Mouse (Mus musculus): ENCODE results near the gene Npnt.

Npnt gene

DNA sequence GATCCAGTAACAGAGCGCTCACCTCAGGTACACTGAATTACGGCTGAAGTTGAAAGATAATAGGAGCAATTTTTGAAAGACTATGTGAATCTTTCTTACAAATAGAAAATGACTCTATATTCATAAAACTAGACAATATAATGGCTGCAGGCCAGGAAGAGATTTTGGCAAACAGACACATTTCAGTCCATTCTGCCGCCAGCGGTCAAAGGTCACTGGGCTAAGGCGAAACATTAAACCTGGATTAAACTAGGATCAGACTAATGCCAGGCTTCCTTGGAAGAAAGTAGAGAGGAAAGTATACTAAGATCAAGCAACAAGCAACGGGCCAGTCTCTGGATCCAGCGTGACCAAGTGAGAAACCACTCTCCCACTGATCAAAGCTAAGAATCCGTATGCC is 11.1 kb downstream of the Npnt start:
- no peak for DNase-seq (ENCODE audit: low spot score)

DNA sequence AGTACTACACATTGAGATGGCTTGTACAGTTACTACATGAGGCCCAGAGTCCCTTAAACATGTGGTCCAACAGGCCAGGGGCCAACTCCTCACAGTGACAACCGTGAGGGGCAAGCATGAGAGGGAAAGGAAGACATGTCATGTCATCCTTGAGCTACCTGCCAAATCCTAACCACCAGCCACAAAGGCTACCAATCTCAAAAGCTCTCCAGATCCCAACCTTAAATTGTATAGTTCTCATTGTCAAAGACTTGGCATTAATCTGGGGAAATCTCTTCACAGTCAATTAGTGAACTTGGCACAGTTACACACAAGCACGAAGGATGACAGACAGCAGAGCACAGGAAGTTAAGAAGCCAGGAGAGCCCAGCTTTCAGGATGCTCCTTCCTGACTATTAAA is 15.4 kb downstream of the Npnt start:
- DNase-seq (ENCODE audit: low spot score): no peak

DNA sequence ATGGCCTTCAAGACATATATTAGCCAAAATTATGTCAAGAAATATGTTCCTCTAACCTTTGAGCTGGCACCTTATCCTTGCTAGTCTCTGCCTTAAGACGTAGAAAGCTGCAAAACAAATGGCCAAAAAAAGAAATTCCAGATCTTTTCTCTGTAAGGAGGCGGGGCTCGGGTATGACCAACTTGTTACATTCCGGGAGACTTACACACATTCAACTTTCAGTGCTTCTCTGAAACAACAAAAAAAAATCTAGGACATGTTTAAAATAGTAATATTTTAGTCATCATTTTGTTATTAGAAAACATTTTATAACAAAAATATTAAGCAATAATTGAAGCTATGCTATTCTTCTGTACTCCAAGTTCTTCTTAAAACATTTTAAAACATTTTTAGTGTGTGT is 18.6 kb downstream of the Npnt start:
- no peak for DNase-seq (ENCODE audit: low spot score)

DNA sequence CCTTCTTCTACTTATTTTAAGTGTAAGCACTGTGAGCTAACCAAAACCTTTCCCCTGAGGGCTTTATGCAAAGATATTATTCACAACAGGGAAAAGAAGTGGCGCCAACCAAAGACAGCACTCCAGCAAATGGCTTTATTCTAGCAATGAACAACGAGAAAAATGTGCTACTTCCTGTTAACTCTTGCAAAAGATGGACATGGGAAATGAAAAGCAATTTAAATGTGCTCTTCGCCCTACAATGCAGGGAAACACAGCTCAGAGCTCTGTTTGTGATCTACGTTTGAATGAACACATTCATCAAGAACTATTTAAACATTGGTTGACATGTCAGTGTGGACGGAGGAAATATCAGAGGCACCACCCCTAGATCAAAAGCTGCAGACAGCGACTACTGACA is 20.2 kb downstream of the Npnt start:
- no peak for DNase-seq (ENCODE audit: low spot score)

DNA sequence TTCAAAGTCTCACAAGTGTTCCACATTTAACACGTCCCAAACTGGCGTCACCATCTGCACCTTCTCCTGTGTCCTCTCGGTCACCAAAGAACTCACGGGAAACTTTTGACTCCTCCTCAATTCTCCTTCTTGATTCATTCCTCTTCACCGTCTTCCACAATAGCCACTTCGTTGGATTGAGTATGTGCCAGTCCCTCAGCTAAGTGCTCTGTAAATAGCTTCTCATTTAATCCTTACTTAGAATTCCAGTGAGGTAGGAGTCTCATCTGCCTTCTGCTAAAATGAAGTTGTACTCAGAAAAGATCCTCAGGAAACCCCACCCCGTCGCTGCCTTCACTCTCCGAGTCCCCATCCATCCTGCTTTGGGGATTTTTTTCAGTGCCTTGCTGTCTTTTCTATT is 21.9 kb downstream of the Npnt start:
- no peak for DNase-seq (ENCODE audit: low spot score)

DNA sequence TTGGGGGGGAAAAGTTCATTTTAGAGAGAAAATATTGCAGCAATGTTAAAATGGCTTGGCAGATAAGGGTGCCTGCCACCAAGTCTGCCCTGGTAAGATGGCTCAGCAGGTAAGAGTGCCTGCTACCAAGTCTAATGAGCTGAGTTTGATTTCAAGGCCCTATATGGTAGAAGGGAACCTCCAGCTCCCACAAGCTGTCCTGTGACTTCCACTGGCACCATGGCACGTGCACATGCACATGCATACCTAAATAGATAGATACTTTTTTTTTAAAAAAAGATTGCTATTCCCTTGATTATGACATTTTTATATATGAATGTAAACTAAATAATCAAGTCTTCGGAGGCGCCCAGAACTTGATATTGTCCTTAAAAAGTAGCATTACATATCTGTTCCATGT is 30.3 kb downstream of the Npnt start:
- DNase-seq (ENCODE audit: low spot score): no peak

DNA sequence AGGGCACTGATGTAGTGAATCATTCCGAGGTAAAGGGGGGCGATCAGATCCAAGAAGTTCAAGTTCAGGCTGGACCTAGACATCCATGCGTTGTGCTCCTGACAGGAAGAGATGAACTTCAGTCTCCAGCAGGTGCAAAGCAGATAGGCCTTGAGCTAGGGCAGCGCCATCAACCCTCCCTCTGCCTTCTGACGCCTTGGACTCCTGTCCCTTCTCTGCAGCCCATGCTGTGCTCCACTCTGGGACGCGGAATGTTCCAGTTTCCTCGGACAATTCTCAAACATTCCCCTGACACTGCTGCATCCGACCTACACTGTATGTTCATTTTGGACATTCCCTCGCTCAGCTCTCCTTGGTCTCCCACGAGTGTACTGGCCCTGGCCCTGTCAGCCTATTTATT is 30.9 kb downstream of the Npnt start:
- DNase-seq (ENCODE audit: low spot score): no peak

DNA sequence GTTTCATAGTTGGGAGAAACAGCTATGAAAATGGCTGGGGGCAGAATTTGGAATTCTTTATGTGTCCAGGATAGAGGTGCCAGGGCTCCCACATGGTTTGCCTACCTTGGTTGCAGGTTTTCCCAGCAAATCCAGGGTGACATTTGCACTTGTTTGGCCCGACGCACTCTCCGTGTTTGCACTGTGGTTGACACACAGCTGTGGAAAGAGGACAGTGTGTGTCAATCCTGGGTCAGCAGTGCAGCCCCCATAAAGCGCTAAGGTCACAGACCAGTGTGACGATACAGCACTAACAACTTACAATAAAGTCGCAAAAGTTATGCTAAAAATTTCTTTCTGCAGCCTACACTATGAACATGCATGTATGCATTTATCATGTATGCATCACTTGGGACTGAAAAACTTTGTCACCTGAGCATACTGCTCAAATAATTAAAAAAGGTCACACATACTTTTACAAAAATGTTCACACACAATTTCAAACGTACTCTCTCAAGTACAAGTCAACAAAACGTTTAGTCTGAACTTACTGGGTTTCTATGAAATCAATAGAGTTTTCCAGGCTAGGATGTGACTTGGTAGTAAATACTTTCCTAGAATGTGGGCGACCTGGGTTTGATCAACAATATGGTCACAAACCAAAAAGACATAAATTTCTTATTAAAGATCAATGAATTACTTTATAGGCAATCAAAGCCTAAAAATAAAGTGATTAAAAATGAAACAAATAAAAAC is 32.6 kb downstream of the Npnt start:
- DNase-seq (ENCODE audit: low spot score): no peak

DNA sequence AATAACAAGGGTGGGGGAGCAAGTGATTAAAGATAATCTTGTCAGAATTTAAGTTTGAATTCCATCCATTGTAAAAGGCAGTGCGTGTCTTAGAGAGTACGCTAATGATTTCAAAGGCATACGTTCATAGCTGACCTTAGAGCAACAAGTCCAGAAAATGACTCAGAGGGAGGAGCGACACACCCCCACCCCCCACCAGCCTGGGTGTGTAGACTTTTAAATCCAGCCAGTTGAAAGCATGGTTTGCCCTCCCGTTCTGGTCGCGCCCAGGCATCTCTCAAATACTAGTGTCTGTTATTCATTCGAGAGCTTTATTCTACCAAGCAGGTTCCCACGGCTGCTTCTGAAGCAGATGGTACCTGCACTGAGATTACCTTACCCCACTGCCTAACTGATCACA is 34.4 kb downstream of the Npnt start:
- DNase-seq (ENCODE audit: low spot score): no peak

DNA sequence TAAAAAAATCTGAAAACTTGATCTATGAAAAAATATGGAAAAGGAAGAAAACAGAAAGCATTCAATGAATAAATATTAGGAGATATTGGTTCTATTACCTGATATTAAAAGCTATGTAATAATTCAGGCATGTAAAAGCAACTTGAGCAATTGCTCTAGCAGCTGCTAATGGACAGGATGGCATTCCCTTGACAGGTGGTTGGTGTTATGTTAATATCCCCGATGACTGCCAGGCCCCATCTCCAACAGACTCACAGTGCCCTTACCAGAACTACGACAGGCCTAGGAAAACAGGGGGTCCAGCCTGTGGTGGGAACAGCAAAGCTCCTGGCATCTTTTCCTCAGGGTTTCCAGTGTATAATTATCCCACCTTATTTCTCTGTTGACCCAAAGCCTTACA is 37.7 kb downstream of the Npnt start:
- DNase-seq (ENCODE audit: low spot score): no peak

DNA sequence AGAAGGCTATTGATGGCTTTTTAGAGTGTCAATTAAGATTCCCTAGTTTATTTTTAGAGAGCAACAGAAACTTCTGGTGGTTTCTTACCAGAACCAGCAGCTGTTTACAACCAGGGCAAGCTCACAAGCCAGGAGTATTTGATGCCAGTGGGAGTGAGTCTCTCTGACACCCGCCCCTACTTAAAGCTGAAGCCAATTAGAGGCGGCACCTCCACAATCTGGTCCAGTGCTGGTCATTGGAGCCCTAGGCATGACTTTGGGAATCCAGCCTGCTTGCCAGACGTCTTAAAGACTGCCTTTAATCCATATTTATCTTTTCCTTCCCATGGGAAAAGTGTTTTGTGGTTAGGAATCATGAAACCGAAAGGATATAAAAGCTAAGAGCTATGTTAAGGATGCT is 38.4 kb downstream of the Npnt start:
- DNase-seq (ENCODE audit: low spot score): peak; percentile 11

DNA sequence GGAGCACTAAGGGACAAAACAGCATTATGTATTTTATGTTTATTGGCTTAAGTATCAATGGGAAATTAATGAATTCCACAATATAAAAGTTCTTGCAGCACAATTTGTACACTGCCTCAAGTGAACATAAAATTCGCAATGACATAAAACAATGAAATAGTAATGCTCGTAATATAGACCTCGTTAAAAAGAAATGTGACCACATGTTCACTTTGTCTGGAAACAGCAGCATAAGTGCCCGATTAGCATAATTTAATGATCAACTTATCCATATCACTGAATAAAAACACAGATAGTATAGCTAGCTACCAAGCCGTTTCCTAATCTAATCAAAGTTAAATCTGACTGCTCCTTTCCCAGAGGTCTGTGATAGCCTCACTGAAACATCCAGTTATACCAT is 39.4 kb downstream of the Npnt start:
- no peak for DNase-seq (ENCODE audit: low spot score)

DNA sequence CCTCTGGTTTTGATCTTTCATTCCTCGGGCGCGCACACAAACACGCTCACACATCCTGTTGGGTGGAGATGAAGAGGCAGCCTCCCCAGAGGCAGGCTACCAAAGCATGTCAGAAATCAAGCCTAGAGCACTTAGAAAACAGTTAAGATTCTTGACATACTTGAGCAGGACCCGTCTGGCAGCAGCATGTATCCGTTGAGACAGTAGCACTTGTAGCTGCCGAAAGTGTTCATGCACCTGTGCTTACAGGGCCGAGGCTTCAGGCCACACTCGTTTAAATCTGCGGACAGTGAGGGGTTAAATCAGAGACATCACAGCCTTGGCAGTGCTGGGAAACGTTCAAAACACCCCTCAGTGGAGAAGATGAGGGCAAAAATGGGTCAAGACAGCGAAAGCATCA is 40.4 kb downstream of the Npnt start:
- peak; percentile 31 for DNase-seq (ENCODE audit: low spot score)

DNA sequence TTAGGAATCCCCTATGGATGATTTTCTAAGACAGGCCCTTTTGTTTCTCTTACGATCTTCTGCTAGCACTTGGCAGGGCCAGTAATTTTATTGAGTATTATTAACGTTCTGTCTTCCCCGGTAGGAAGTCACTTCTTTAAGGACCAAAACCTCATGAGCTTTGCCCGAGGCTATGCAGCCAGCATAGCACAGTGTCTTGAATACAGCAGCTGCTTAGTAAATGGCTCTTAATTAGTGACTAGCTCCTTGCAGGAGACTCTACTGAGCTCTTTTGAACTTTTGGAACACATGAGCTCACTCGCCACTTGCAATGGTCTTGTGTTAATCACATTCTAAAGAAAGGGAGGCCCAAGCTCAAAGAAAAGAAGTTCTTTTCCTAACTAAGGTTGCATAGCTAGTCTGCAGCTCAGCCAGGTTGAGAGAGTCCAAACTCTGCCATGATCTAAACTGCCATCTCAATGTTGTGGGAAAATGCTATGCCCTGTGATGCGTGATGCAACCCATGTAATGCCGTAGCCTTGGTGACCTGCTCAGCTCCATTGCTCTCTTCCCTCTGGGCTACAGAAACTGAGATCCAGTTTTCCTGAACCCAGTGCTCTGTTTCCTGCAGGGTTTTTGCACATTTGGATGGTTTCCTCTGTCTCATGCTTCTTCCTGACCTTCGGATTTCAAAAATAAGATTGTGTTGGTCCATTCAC is 42.4 kb downstream of the Npnt start:
- no peak for DNase-seq (ENCODE audit: low spot score)

DNA sequence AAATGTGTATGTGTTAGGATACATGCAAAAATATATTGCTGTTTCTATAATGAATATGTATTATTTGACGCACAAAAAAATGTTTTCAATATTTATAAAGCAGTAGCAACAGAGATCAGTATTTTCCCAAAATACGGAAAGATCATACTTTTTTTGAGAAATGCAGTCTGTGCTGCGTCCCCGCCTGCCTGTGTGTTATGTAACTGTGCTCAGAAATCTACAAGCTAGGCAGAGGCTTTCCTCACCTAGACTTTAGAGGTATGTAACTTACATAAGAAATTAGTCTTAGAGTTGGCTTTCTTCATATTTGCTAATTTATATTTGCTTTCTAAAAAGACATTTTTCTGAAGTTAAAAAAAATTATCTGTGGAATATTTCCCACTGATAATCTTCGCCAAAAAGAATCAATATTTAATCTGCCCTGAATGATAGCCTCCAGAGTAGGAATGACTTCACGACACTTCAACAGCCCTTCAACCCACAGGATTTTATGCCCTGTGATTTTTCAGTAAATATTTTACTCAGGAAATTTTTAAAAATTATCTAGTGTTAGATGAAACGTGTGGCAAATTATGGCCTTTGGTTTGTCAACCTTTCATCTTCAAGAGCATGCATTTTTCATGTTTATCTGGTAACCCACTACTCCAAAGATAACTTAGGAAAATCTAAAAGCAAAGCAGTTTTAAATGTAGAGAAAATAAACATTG is 44.7 kb downstream of the Npnt start:
- no peak for DNase-seq (ENCODE audit: low spot score)

DNA sequence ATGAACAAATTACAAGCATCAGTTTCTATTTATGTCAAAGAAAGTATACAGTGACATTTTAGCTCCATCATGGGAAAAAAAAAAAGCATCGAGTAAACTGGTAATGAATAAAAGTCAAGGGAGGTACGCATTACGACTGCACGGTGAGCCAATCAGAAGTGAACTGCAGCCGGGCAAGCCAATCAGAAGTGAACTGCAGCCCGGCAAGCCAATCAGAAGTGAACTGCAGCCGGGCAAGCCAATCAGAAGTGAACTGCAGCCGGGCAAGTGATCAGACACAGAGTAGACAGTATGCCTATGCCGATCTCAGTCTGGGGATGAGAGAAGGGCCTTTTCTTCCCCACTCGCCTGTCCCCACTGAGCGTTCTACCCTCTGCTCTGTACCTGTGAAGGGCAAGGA is 46.7 kb downstream of the Npnt start:
- DNase-seq (ENCODE audit: low spot score): no peak

DNA sequence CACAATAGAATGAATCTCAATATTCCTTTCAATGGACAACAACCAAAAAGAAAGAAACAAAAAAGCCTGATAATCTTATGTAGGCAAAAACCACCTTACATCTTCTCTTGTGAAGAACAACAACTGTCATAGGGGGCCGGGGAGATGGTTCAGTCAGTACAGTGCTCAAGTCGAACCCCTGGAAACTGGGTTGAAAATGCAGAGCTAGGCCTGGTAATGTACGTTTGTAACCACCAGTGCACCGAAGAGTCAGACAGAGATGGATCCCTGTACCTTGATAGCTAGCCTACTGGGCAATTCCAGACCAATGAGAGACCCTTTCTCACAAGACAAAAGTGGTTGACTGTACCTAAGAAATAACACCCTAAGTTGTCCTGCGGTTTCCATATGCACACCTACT is 47.2 kb downstream of the Npnt start:
- no peak for DNase-seq (ENCODE audit: low spot score)

DNA sequence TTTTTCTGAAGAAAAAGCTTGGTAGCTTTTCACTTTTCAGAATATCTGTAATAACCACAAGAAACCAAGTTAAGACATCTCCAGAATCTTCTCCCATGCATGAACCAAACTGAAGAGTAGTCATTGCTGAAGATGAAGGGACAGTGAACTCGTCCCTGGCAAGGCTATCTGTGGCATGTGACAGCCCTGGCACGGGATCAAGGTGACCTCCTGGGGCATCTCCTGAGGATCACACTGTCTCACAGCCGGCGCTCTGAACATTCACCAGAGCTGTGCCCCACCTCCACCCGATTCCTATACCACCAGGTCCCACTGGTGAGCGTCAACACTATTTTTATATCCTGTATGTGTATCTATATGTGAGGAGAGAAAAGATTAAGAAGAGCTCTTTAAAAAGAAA is 47.9 kb downstream of the Npnt start:
- no peak for DNase-seq (ENCODE audit: low spot score)

DNA sequence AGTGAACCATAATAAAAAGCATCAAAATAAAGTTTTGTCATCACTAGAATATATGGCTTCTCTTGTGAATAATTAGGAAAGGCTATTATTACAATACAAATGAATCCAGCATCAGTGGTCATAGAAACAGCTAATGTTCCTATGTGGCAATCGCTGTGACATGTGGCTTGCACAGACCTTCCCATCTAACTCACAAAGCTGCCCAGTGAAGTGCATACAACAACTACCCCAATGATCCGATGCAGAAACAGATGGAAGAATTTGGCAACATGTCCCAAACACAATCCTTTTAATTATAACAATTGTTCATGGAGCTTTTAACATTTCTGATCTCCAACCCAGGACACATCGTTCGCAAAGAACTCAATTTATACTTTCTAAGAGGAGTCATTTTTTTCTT is 52.2 kb downstream of the Npnt start:
- no peak for DNase-seq (ENCODE audit: low spot score)

DNA sequence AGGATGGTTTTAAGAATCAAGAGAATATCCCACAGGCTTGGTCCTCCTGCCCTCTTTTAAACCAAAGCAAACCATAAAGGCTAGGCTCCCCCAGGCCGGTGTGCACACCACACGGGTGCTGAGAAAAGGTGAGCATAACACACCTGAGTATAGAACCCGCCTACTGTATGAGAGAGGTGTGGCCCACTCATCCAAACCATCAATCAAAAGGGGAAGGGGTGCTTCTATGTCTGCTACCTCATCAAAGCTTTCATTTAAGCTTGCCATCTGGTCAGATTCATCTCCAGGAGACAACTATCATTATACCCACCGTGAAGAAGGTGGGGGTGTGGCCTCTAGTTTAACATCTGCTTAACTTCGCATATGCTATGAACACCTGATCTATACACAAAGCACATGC is 52.7 kb downstream of the Npnt start:
- DNase-seq (ENCODE audit: low spot score): no peak

DNA sequence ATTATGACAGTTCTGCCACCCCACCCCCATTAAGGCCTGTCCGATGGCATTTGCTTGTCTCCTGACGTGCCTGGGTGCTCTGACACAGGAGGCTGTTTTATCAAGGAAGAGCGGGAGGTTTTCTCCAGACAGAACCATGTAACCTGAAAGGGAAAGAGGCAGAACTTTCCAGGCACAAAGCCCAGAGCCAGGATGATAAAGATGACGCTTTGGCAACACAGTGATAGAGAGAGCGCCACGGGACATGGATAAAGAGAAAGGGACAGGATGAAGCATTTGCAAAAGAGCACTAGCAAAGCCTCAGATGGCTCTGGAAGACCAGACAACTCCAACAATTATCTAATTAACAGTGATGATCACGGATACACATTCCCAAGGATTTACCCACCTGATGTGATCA is 56.0 kb downstream of the Npnt start:
- no peak for DNase-seq (ENCODE audit: low spot score)

DNA sequence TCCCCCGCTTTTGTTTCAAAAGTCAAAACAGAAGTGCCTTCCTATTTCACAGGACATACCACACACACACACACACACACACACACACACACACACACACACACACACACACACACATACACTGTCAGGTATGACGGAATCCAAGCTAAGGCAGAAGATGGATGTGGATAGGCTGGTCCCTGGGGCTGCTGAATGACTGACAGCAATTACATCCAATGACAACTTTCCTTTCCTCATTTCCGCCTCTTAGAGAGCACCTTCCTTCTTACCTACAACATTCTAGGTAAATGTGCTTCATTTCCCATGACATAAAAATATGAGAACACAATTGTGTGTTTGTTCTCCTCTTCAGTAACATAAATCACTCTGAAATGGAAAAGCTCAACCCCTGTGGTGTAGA is 56.4 kb downstream of the Npnt start:
- no peak for DNase-seq (ENCODE audit: low spot score)

DNA sequence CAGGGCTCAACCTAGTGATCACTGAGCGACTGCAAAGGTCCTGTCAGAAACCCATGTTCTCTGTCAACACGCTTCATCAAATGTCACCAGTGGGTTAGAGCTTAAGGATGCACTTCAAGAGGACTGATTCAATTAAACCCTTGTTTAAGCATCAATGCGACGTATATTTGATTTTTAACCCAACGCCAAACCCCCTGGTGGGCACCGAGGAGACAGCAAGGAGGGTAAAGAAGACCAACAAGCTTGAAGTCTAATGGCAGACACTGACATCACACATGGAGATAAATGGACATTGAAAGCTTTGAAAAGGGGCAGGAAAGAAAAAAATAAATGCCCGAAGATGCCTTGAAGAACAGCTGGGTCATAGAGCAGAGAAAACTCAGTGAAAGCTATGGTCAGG is 57.0 kb downstream of the Npnt start:
- DNase-seq (ENCODE audit: low spot score): no peak

DNA sequence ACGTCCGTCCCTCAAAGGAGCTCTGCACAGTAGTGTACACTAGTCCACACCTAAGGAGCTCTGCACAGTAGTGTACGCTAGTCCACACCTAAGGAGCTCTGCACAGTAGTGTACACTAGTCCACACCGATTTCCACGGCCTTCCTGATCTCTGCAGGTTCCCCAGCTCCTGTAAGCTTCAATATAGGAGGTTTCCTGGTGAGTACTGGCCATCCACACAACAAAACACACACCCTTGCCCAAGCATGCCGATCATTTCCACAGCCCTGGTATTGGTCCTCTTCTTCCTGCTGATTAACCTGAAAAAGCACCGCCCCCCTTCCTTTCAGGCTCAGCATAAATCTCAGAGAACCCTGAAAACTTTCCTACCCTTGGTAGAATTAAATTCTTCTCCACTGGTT is 57.6 kb downstream of the Npnt start:
- no peak for DNase-seq (ENCODE audit: low spot score)

Measured in embryo, embryonic 10 days (tissue).